Mouse (Mus musculus): ENCODE data around the gene Fmnl1.

- TF ChIP-seq CTCF (IDR thresholded peaks at IDR 0.05; ENCODE audit: extremely low read depth, insufficient read length, insufficient replicate concordance, low read depth, low read length), result no peak
- no peak for TF ChIP-seq POLR2A (IDR thresholded peaks at IDR 0.05; ENCODE audit: low read depth, low read length)
These were observed 2.3 kb downstream of the Fmnl1 start for GRCm38 (mm10) chr11:103173041-103173770.

Data from small intestine, adult 2 months (tissue).